In the genomic region with DNA sequence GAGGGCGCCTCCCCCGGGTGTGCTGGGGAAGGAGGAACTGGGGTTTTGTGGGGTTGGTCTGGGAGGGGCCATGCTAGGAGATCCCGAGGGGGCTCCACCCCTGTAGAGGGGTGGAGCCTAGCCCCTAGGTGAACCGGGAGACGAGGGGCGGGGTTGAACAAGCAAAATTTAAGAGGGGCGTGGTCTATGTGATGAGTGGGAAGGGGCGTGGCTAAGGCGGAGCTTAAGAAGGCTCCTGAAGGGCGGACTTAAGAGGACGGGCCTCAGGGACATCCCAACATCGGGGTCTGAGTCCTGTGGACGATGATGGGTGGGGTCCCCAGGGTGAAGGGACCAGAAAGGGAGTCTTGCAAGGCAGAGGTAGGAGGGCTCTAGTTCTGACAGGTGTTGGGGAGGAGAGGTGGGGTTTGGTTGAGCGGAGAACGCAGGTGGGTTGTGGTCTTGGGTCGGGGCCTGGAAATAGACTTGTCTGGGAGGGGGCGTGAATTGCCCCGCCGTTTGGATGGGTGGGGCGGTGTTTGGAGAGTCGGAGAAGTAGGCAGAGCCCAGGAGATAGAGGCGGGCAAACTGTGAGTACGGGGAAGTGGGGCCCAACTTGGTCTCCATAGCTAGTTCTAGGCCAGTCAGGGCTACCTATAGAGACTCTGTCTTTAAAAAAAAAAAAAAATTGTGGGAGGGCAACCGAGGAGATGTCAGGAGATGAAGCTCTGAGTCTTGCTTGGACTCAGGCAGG, we compare ENCODE assay signal across 8 mouse cellular contexts. TPM values are rescaled to one million over a fixed set of nuclear protein-coding genes. Genes with fewer than 3 reads are reported as not detected.
DNase-seq lines count a peak whose midpoint lies in the region; ATAC-seq and TF ChIP-seq lines count a peak whose summit lies in the region.

No protein-coding gene starts in this region.

- peak overlapping the region; percentile 38; the same call in 1 of the 2 replicates for H3K9ac ChIP-seq in heart, embryonic 12.5 days
- H3K9ac ChIP-seq in kidney, embryonic 15.5 days = peak overlapping the region; percentile 50

- ATAC-seq in heart, embryonic 12.5 days (ENCODE audit: insufficient number of reproducible peaks, low FRiP score) = peak; percentile 70
- peak; percentile 77 for ATAC-seq in kidney, embryonic 15.5 days (replicated peaks; ENCODE audit: low FRiP score)

- no peak overlapping the region for H3K27ac ChIP-seq in heart, embryonic 12.5 days (ENCODE audit: poor library complexity, severe bottlenecking)
- no peak overlapping the region for H3K27ac ChIP-seq in kidney, embryonic 15.5 days
- H3K27ac ChIP-seq in small intestine, adult 2 months (ENCODE audit: insufficient read depth, low read depth, low read length) = no peak overlapping the region

- H3K4me3 ChIP-seq in heart, embryonic 12.5 days = peak overlapping the region; percentile 44
- peak overlapping the region; percentile 54 for H3K4me3 ChIP-seq in kidney, embryonic 15.5 days (replicated peaks)
- peak overlapping the region; percentile 59 for H3K4me3 ChIP-seq in small intestine, adult 2 months (ENCODE audit: low read depth, low read length)

- H3K27me3 ChIP-seq in heart, embryonic 12.5 days (replicated peaks) = peaks cover 88% of the 10 kb centered on the region
- peaks cover 71% of the 10 kb centered on the region for H3K27me3 ChIP-seq in kidney, embryonic 15.5 days
- H3K27me3 ChIP-seq in small intestine, adult 2 months (ENCODE audit: control insufficient read depth, insufficient read depth, low read length) = peaks cover 18% of the 10 kb centered on the region; the same call in 1 of the 2 replicates

- peaks cover 20% of the 10 kb centered on the region for H3K4me1 ChIP-seq in heart, embryonic 12.5 days (replicated peaks)
- H3K4me1 ChIP-seq in kidney, embryonic 15.5 days = peaks cover 32% of the 10 kb centered on the region
- peaks cover 13% of the 10 kb centered on the region for H3K4me1 ChIP-seq in small intestine, adult 2 months (ENCODE audit: control insufficient read depth, insufficient read depth, insufficient read length, low read length)

- no peaks in the 10 kb centered on the region for H3K36me3 ChIP-seq in heart, embryonic 12.5 days
- H3K36me3 ChIP-seq in kidney, embryonic 15.5 days = no peaks in the 10 kb centered on the region
- H3K36me3 ChIP-seq in small intestine, adult 2 months (ENCODE audit: control insufficient read depth, insufficient read depth, low read length) = no peaks in the 10 kb centered on the region

- peak; percentile 59 for DNase-seq in gastrocnemius, adult 18-20 months (ENCODE audit: low spot score)
- no peak for DNase-seq in gastrocnemius, postnatal 4 days (ENCODE audit: low spot score in 2 of 2)
- DNase-seq in embryo, embryonic 10 days (ENCODE audit: low spot score) = peak; percentile 89
- DNase-seq in lung, postnatal 36 days = peak; percentile 93
- no peak for DNase-seq in left cerebral cortex, postnatal 25 days (ENCODE audit: low spot score in 2 of 2)

- H3K4me2 ChIP-seq in heart, embryonic 12.5 days = peak overlapping the region; percentile 66
- H3K4me2 ChIP-seq in kidney, embryonic 15.5 days = peak overlapping the region; percentile 88

- 1% methylated on average over 24 of the region's 24 CpGs for WGBS in heart, embryonic 12.5 days
- WGBS in kidney, embryonic 15.5 days = 1% methylated on average over 24 of the region's 24 CpGs
- WGBS in small intestine, adult 2 months = 4% methylated on average over 24 of the region's 24 CpGs

- TF ChIP-seq CTCF in small intestine, adult 2 months (IDR thresholded peaks at IDR 0.05; ENCODE audit: extremely low read depth, insufficient read length, insufficient replicate concordance, low read depth, low read length) = no peak

- H3K9me3 ChIP-seq in heart, embryonic 12.5 days (replicated peaks) = peaks cover 3% of the 10 kb centered on the region; the same call in 1 of the 2 replicates
- peaks cover 1% of the 10 kb centered on the region; the same call in 1 of the 2 replicates for H3K9me3 ChIP-seq in kidney, embryonic 15.5 days (replicated peaks)

- TF ChIP-seq POLR2A in small intestine, adult 2 months (IDR thresholded peaks at IDR 0.05; ENCODE audit: low read depth, low read length) = no peak; the same call in 1 of the 2 replicates

- intact Hi-C loops in left cerebral cortex, postnatal 25 days (cut with DNase I) = no loop called here

RNA-seq across cellular contexts. Expression of gene Tmem221, which starts 0.5 kb away (rescaled TPM):
- total RNA-seq in gastrocnemius, adult 18-20 months (2021) = not detected
- under 1 TPM in 1 of 2 experiments, not detected in 1; 0.21 TPM for total RNA-seq in gastrocnemius, postnatal 4 days (2021)
- 0.28 and 0.58 TPM in 2 replicates for polyA plus RNA-seq in heart, embryonic 12.5 days (2016; fragmentation: Nextera tagmentation; extraction: Ambion mirVana)
- polyA plus RNA-seq in kidney, embryonic 15.5 days (2015; fragmentation: Nextera tagmentation; extraction: Ambion mirVana) = 10.6 and 12.8 TPM in 2 replicates
- polyA plus RNA-seq in small intestine, adult 2 months (2012; rRNA removed) = 0.62 and 3.3 TPM in 2 replicates
- total RNA-seq in left cerebral cortex, postnatal 25 days (2021) = under 1 TPM in 1 of 2 experiments, not detected in 1; 0.21 TPM

RNA-seq across cellular contexts. Expression of gene Nxnl1, which starts 7.3 kb away (rescaled TPM):
- not detected for total RNA-seq in gastrocnemius, adult 18-20 months (2021)
- total RNA-seq in gastrocnemius, postnatal 4 days (2021) = under 1 TPM; 0.26 to 0.29 TPM
- not detected in 2 replicates for polyA plus RNA-seq in heart, embryonic 12.5 days (2016; fragmentation: Nextera tagmentation; extraction: Ambion mirVana)
- polyA plus RNA-seq in kidney, embryonic 15.5 days (2015; fragmentation: Nextera tagmentation; extraction: Ambion mirVana) = 0.18 and 0.36 TPM in 2 replicates
- polyA plus RNA-seq in small intestine, adult 2 months (2012; rRNA removed) = not detected in 2 replicates
- total RNA-seq in left cerebral cortex, postnatal 25 days (2021) = under 1 TPM in 1 of 2 experiments, not detected in 1; 0.16 TPM

RNA-seq across cellular contexts. Expression of gene Slc27a1, which starts 9.6 kb away (rescaled TPM):
- 10 to 100 TPM; 78.7 to 93.8 TPM for total RNA-seq in gastrocnemius, adult 18-20 months (2021)
- total RNA-seq in gastrocnemius, postnatal 4 days (2021) = 10 to 100 TPM; 51.7 to 52.8 TPM
- polyA plus RNA-seq in heart, embryonic 12.5 days (2016; fragmentation: Nextera tagmentation; extraction: Ambion mirVana) = 21.2 and 22.6 TPM in 2 replicates
- 44.5 and 45.3 TPM in 2 replicates for polyA plus RNA-seq in kidney, embryonic 15.5 days (2015; fragmentation: Nextera tagmentation; extraction: Ambion mirVana)
- polyA plus RNA-seq in small intestine, adult 2 months (2012; rRNA removed) = 28.6 and 29.6 TPM in 2 replicates
- total RNA-seq in left cerebral cortex, postnatal 25 days (2021) = 10 to 100 TPM; 90.0 to 92.8 TPM

RNA-seq across cellular contexts. Expression of gene Mvb12a, which starts 16.4 kb away (rescaled TPM):
- total RNA-seq in gastrocnemius, adult 18-20 months (2021) = 10 to 100 TPM; 22.5 to 24.8 TPM
- 10 to 100 TPM; 30.3 to 33.1 TPM for total RNA-seq in gastrocnemius, postnatal 4 days (2021)
- 51.8 and 53.4 TPM in 2 replicates for polyA plus RNA-seq in heart, embryonic 12.5 days (2016; fragmentation: Nextera tagmentation; extraction: Ambion mirVana)
- polyA plus RNA-seq in kidney, embryonic 15.5 days (2015; fragmentation: Nextera tagmentation; extraction: Ambion mirVana) = 98.3 and 99.8 TPM in 2 replicates
- polyA plus RNA-seq in small intestine, adult 2 months (2012; rRNA removed) = 180 and 251 TPM in 2 replicates
- 10 to 100 TPM; 31.7 to 33.7 TPM for total RNA-seq in left cerebral cortex, postnatal 25 days (2021)

RNA-seq across cellular contexts. Expression of gene Bst2, which starts 21.9 kb away (rescaled TPM):
- total RNA-seq in gastrocnemius, adult 18-20 months (2021) = 1 to 10 TPM; 5.9 to 8.2 TPM
- 10 to 100 TPM; 18.3 to 20.1 TPM for total RNA-seq in gastrocnemius, postnatal 4 days (2021)
- 25.6 and 28.8 TPM in 2 replicates for polyA plus RNA-seq in heart, embryonic 12.5 days (2016; fragmentation: Nextera tagmentation; extraction: Ambion mirVana)
- 50.2 and 53.0 TPM in 2 replicates for polyA plus RNA-seq in kidney, embryonic 15.5 days (2015; fragmentation: Nextera tagmentation; extraction: Ambion mirVana)
- polyA plus RNA-seq in small intestine, adult 2 months (2012; rRNA removed) = 126 and 242 TPM in 2 replicates
- total RNA-seq in left cerebral cortex, postnatal 25 days (2021) = 1 to 10 TPM; 2.3 to 4.3 TPM

Comparison
In these comparisons a context has a peak if more than half of its experiments do, and no peak if none do; other contexts are left out.
1. DNase-seq: peak in gastrocnemius, adult 18-20 months (single experiment), embryo, embryonic 10 days (single experiment) and lung, postnatal 36 days (single experiment); none in gastrocnemius, postnatal 4 days (0 of 2) and left cerebral cortex, postnatal 25 days (0 of 2).
2. Peak in every context shown above with its lines, with median percentiles within 50 percentile points of each other: H3K4me3 ChIP-seq.